Mouse (Mus musculus): Measurements from ENCODE around the gene Idnk. TPM values are rescaled to one million over a fixed set of nuclear protein-coding genes. Genes with fewer than 3 reads are reported as not detected.

Idnk gene
- polyA plus RNA-seq, 1 experiment from 2014 or later = 43.2 TPM

DNA sequence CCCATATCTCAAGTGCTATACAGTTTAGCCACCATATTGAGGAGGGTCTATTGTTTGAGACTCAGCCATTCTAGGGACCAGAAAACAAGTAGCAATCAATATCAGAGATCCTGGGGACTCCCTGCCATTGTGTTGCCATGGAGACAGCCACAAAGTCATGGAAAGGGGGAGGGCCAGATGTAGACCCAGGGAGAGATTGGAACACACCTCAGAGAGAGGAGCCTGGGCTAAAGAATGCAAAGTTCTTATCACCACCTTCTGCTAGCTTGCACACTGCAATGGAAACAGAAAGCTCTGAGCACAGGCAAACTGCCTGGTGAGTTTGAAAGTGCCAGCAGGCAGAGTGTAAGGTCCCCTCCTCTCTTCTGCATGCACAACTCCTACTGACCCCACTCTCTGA lies 10.7 kb downstream of the Idnk start:
- H3K27ac ChIP-seq = no peak overlapping the region
- no peak for ATAC-seq (ENCODE audit: insufficient number of reproducible peaks, insufficient read depth, low FRiP score, low TSS enrichment, low read depth)
- no peaks in the 10 kb centered on the region for H3K27me3 ChIP-seq
- H3K4me3 ChIP-seq (replicated peaks) = no peak overlapping the region
- H3K4me2 ChIP-seq = no peak overlapping the region
- H3K36me3 ChIP-seq = peaks cover 48% of the 10 kb centered on the region
- no peaks in the 10 kb centered on the region for H3K4me1 ChIP-seq (replicated peaks)
- no peaks in the 10 kb centered on the region; the same call in 1 of the 2 replicates for H3K9me3 ChIP-seq
- no peak overlapping the region for H3K9ac ChIP-seq (replicated peaks)

DNA sequence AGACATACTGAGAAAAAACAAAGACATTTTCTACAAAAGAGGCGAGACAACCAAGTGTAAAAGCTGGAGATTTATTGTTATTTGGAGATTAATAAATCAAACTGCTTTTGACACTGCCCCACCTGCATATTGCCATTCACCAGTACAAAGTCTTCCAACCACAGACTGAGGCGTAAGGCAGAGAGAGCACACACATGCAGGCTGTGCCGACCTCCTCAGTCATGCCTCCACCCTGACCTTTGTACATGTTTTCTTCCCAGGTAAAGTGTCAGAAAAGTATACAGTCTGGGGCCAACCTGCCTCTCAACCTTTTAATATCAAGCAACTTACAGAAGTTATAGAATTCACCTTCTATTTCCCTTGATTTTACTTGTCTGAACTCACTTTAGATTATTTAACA lies 18.7 kb downstream of the Idnk start:
- Histone ChIP-seq H3K4me2 (no peak overlapping the region), H3K4me3 (replicated peaks) (no peak overlapping the region), H3K4me1 (replicated peaks) (no peaks in the 10 kb centered on the region), H3K9me3 (no peaks in the 10 kb centered on the region), H3K27ac (no peak overlapping the region), H3K9ac (replicated peaks) (no peak overlapping the region), H3K27me3 (no peaks in the 10 kb centered on the region), H3K36me3 (peaks cover 81% of the 10 kb centered on the region)
- no peak for ATAC-seq (ENCODE audit: insufficient number of reproducible peaks, insufficient read depth, low FRiP score, low TSS enrichment, low read depth)
- WGBS = 87% methylated on average over 3 of the region's 3 CpGs

DNA sequence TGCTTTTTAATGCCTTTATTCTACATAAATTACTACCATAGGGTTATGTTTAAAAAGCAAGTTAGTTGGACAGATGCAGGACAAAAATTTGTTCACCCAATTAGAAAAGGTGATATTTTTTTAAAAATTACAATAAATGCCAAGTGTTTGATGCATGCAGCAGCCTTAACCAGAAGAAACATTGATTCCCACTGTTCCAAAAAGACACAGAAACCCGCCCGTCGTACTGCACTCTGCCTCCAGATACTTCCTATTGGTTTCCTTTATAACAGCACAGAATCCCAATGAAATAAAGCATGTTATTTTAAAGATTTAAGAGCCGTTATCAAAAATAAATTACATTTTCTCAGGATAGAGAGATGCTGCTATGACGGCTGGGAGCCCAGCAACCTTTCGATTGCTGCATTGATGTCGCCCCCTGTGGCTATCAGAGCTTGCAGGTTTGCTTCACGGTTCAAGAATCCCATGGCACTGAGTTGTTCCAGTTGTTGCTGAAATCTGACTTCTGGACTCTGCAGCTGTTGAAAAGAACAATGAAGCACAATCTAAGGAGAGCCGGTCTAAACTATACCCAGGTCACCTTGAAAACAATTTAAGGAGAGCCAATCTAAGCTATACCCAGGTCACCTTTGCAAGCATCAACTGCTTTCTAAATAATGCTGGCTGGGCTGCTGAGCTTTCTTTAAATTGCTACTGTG lies 20.2 kb downstream of the Idnk start:
- no peak for ATAC-seq (ENCODE audit: insufficient number of reproducible peaks, insufficient read depth, low FRiP score, low TSS enrichment, low read depth)

DNA sequence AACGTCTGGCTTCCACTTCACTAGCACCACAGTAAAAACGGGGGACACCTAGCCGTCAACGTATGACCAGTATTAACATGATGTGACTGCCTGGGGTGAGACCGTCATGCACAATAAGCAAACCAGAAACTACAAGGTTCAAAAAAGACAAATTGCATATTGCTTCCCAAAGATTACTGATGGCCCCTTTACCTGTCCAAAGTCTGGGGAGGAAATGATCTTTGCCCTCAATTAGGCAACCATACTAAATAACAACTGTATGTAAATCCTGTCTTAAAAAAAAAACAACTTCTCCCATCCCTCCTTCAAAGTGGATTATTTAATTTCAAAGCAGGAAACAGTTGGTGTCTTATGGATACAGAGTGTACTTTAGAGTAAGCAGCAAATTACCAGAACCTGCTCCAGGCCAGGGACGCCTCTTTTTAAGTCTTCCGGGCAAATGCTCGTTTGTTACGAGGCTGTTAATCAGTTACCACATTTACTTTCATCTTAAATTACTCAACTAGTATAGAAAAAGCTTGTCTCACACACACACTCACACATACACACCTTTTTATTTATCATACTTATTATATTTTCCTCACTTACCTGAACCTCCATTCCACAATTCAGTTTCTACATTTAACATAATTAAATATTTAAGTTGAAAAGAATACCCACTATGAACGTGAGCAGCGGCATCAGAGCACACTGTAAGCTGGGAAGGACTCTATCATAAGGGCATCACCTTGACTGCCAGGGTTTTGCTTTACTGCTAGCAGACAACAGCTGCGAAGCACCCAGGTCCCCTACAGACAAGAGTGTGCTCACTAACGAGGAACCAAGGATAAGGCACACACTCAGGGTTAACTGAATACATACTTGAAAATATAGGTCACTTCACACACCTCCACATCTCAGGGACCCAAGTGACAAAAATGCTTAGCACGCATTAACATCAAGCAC lies 24.4 kb downstream of the Idnk start:
- Histone ChIP-seq H3K4me3 (replicated peaks) (no peak overlapping the region), H3K36me3 (peaks cover 83% of the 10 kb centered on the region), H3K27ac (no peak overlapping the region), H3K9me3 (no peaks in the 10 kb centered on the region), H3K4me2 (no peak overlapping the region), H3K9ac (replicated peaks) (no peak overlapping the region), H3K27me3 (no peaks in the 10 kb centered on the region), H3K4me1 (replicated peaks) (no peaks in the 10 kb centered on the region)
- WGBS = 61% methylated on average over 14 of the region's 14 CpGs
- no peak for ATAC-seq (ENCODE audit: insufficient number of reproducible peaks, insufficient read depth, low FRiP score, low TSS enrichment, low read depth)

More for the DNA sequence above, 20.2 kb downstream of the Idnk start:
- no peaks in the 10 kb centered on the region for H3K9me3 ChIP-seq
- H3K36me3 ChIP-seq = peaks cover 93% of the 10 kb centered on the region
- no peak overlapping the region for H3K27ac ChIP-seq
- H3K9ac ChIP-seq (replicated peaks) = no peak overlapping the region
- no peaks in the 10 kb centered on the region for H3K27me3 ChIP-seq
- no peak overlapping the region for H3K4me3 ChIP-seq (replicated peaks)
- no peaks in the 10 kb centered on the region for H3K4me1 ChIP-seq (replicated peaks)
- H3K4me2 ChIP-seq = no peak overlapping the region
- 89% methylated on average over 9 of the region's 9 CpGs for WGBS

DNA sequence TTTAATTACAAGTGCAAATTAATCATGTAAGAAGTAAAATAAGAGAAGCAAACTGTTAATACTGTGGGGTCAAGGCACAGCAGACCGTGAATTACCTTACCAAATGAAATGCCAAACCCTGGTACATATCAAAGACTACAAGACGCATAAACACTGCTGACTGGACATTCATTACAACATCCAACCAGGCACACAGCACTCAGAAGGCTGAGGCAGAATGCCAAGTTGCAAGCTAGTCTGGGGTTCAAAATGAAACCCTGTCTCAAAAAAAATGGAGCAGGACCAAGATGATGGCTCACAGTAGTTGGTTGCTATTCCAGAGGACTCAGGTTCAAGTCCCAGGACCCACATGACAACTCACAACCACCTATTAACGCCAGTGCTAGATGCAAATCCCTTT lies 26.7 kb downstream of the Idnk start:
- no peaks in the 10 kb centered on the region for H3K27me3 ChIP-seq
- H3K4me3 ChIP-seq (replicated peaks) = no peak overlapping the region
- no peak overlapping the region for H3K27ac ChIP-seq
- H3K36me3 ChIP-seq = peaks cover 84% of the 10 kb centered on the region
- H3K9me3 ChIP-seq = no peaks in the 10 kb centered on the region
- H3K9ac ChIP-seq (replicated peaks) = no peak overlapping the region
- 87% methylated on average over 3 of the region's 3 CpGs for WGBS
- no peak overlapping the region for H3K4me2 ChIP-seq
- H3K4me1 ChIP-seq (replicated peaks) = no peaks in the 10 kb centered on the region
- no peak for ATAC-seq (ENCODE audit: insufficient number of reproducible peaks, insufficient read depth, low FRiP score, low TSS enrichment, low read depth)

DNA sequence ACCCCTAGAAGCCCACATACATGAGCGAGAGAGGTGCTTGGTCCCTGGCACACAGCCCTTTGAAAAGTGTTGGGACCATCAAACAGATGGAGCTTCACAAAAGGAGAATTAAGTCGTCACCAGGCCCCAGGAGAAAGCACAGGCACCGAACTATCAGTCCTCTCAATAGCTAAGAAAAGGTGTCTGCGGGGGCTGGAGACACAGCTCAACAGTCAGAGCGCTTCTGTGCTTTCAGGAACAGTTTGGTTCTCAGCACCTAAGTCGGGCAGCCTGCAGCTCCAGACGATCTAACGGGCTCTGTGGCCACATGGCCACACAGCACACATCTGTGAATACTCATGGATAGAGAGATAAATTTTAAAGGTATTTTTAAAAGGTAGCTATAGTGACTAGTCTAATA lies 28.8 kb downstream of the Idnk start:
- Histone ChIP-seq H3K27me3 (no peaks in the 10 kb centered on the region), H3K36me3 (peaks cover 82% of the 10 kb centered on the region), H3K9ac (replicated peaks) (no peak overlapping the region), H3K4me2 (no peak overlapping the region), H3K4me3 (replicated peaks) (no peak overlapping the region), H3K9me3 (no peaks in the 10 kb centered on the region), H3K27ac (no peak overlapping the region), H3K4me1 (replicated peaks) (no peaks in the 10 kb centered on the region)
- 77% methylated on average over 8 of the region's 8 CpGs for WGBS
- no peak for ATAC-seq (ENCODE audit: insufficient number of reproducible peaks, insufficient read depth, low FRiP score, low TSS enrichment, low read depth)

DNA sequence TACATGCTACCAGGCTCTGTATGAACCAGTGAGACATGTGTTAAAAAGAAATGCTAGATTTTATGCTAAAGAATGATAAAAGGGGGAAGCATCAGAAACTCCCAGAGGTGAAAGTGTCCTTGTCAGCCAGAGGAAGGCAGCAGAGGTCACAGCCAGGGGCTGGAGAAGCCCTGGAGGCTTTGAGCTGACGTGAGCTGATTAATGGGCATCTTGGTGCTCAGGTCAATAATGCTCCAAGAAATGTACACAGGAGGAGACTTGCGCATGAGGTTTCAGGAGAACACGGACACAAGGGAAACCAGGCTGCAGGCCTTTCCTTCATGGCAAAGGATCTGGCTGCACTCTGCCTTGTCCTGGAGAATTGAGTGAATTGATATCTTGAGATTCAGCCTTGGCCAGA lies 30.3 kb downstream of the Idnk start:
- Histone ChIP-seq H3K27ac (no peak overlapping the region), H3K27me3 (no peaks in the 10 kb centered on the region), H3K4me1 (replicated peaks) (no peaks in the 10 kb centered on the region), H3K9ac (replicated peaks) (no peak overlapping the region), H3K4me2 (no peak overlapping the region), H3K36me3 (peaks cover 82% of the 10 kb centered on the region), H3K4me3 (replicated peaks) (no peak overlapping the region), H3K9me3 (no peaks in the 10 kb centered on the region)
- ATAC-seq (ENCODE audit: insufficient number of reproducible peaks, insufficient read depth, low FRiP score, low TSS enrichment, low read depth) = no peak
- WGBS = 97% methylated on average over 3 of the region's 3 CpGs

DNA sequence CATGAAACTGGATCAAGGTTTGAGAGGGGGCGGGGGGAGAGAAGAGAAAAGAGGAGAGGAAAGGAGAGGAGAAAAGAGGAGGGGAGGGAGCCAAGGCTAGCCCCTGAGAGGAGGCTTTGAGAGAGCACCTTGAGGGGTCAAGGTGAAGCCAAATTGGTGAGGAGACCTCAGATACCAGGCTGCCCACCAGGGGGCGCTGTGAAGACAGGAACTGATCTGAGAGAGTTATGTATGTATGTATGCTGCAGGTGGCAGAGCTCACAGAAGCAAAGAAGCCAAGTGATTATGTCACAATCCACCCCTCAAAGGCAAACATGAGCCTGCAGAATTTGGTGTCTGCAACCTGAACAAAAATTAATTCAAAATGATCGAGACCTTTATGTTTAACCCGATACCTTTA lies 31.0 kb downstream of the Idnk start:
- no peaks in the 10 kb centered on the region for H3K27me3 ChIP-seq
- H3K9me3 ChIP-seq = no peaks in the 10 kb centered on the region
- no peak for ATAC-seq (ENCODE audit: insufficient number of reproducible peaks, insufficient read depth, low FRiP score, low TSS enrichment, low read depth)
- no peaks in the 10 kb centered on the region for H3K4me1 ChIP-seq (replicated peaks)
- no peak overlapping the region for H3K4me2 ChIP-seq
- no peak overlapping the region for H3K27ac ChIP-seq
- WGBS = 55% methylated on average over 4 of the region's 4 CpGs
- H3K9ac ChIP-seq (replicated peaks) = no peak overlapping the region
- H3K4me3 ChIP-seq (replicated peaks) = no peak overlapping the region
- H3K36me3 ChIP-seq = peaks cover 85% of the 10 kb centered on the region

DNA sequence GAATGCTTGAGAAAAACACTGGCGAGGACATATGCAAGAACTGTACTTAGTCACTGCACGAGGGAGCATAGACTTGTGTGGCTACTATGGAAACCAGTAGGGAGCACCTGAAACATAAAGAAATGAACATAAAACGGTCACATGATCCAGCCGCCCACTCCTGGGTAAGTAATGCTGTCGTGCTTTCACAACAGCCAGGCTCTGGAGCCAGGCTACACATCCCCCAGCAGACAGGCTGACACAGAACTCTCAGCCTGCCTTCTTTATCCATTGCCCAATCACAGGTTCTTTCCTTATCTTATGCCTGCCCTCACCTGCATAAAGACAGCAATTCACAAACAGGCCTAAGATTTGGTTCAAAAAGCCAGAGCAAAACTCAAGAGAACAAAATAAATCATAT lies 32.0 kb downstream of the Idnk start:
- no peak overlapping the region for H3K27ac ChIP-seq
- H3K27me3 ChIP-seq = no peaks in the 10 kb centered on the region
- no peaks in the 10 kb centered on the region for H3K9me3 ChIP-seq
- 82% methylated on average over 5 of the region's 5 CpGs for WGBS
- H3K4me1 ChIP-seq (replicated peaks) = no peaks in the 10 kb centered on the region
- ATAC-seq (ENCODE audit: insufficient number of reproducible peaks, insufficient read depth, low FRiP score, low TSS enrichment, low read depth) = no peak
- H3K4me3 ChIP-seq (replicated peaks) = no peak overlapping the region
- no peak overlapping the region for H3K9ac ChIP-seq (replicated peaks)
- H3K36me3 ChIP-seq = peaks cover 86% of the 10 kb centered on the region
- H3K4me2 ChIP-seq = no peak overlapping the region

DNA sequence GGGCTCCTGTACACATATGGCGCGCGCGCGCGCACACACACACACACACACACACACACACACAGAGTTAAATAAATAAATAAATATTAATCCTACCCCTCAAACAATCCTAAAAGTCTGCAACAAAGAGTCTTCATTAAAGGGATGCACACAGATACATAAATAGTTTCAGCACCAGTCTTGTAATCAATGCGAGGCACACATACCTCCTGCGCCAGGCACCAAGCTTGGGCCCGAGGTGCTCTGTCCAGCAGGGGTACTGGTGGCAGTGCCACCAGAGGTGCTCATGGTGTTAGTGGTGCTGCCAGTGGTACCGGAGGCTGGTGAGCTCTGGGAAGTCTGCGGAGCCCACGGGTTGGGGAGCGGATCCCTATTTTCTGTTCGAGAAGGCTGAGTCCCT lies 34.1 kb downstream of the Idnk start:
- 97% methylated on average over 14 of the region's 14 CpGs for WGBS

DNA sequence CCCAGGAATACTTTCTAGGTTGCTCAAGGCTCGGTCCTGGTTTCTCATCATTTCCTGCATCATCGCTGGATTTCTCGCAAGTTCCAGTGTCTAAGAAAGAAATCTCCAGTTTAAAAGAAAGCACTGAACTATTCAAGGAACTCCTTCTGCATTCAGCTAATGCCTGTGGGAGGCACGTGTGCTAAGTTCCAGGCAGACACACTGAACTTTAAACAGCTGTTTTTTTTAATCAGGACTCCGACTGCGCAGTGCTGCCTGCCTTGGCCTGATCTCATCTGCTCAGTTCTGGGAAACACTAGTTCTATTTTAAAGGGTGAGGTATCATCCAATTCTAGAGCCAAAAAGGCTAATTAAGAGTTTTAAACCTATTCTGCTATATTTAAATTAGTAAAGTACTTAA lies 34.7 kb downstream of the Idnk start:
- no peaks in the 10 kb centered on the region for H3K27me3 ChIP-seq
- no peak overlapping the region for H3K4me3 ChIP-seq (replicated peaks)
- no peak overlapping the region for H3K4me2 ChIP-seq
- no peak for ATAC-seq (ENCODE audit: insufficient number of reproducible peaks, insufficient read depth, low FRiP score, low TSS enrichment, low read depth)
- no peak overlapping the region for H3K9ac ChIP-seq (replicated peaks)
- no peak overlapping the region for H3K27ac ChIP-seq
- 95% methylated on average over 6 of the region's 6 CpGs for WGBS
- peaks cover 90% of the 10 kb centered on the region for H3K36me3 ChIP-seq
- H3K4me1 ChIP-seq (replicated peaks) = no peaks in the 10 kb centered on the region
- no peaks in the 10 kb centered on the region for H3K9me3 ChIP-seq

More for the DNA sequence above, 34.1 kb downstream of the Idnk start:
- Histone ChIP-seq H3K4me1 (replicated peaks) (no peaks in the 10 kb centered on the region), H3K4me2 (no peak overlapping the region), H3K4me3 (replicated peaks) (no peak overlapping the region), H3K9ac (replicated peaks) (no peak overlapping the region), H3K36me3 (peaks cover 90% of the 10 kb centered on the region), H3K27me3 (no peaks in the 10 kb centered on the region), H3K27ac (no peak overlapping the region), H3K9me3 (no peaks in the 10 kb centered on the region)
- ATAC-seq (ENCODE audit: insufficient number of reproducible peaks, insufficient read depth, low FRiP score, low TSS enrichment, low read depth) = no peak
